Mouse (Mus musculus): ENCODE measurements around the gene Igfals.

The Igfals gene

DNA sequence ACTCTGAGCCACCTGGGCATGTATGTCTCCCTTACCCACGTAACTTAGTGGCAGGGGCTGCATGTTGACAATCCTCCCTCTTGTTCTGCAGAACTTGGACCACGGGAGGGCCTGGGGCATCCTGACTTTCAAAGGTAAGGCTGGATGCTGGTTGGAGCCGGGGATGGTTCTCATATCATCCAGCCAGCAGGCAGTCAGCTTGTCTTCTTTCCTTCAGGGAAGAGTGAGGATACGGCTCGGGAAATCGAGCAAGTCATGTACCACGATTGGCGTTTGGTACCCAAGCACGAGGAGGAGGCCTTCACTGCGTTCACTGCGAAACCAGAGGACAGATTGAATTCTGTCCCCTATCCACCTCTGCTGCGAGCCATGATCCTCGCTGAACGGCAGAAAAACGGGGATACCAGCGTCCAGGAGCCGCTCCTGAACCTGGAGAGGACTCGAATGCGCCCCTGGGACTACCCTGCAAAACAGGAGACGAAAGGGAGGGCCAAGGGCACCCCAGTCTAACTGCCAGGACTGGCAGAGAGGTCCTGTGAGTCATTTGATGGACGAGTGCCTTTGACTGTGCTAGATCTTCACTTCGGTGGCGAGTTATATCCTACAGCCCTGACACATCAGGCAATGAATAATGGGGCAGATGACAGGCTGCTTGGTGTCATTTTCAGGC lies 29.9 kb downstream of the Igfals start:
- no peak for DNase-seq

DNA sequence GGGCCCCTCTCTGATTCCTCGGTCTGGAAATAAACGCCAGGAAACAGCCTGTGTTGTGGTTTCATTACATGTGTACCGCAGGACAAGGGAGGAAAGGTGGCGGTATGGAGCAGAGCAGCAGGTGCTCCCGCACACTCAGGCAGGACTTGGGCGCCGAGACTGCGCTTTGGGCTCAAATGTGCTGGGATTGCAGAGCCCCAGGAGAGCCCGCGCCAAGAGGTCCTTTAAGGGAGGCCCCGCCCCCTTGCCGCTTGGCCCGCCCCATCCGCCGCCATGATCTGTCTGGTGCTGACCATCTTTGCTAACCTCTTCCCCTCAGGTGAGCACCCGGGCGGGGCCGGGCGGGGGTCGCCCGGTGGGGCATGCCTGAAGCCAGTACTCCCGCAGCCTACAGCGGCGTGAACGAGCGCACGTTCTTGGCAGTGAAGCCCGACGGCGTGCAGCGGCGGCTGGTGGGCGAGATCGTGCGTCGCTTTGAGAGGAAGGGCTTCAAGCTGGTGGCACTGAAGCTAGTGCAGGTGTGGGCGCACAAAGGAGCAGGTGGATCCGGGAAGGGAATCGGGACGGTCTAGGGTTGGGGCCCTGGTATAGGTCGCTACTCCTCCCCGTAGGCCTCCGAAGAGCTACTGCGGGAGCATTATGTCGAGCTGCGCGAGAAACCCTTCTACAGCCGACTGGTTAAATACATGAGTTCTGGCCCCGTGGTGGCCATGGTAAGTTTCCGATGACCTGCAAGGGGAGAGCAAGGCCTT lies 30.6 kb downstream of the Igfals start, which contains the start of gene Nme3:
Gene Nme3 (plus strand): TSS at position 260 of the 752 bp plus-strand sequence.
- DNase-seq = peak; percentile 75

DNA sequence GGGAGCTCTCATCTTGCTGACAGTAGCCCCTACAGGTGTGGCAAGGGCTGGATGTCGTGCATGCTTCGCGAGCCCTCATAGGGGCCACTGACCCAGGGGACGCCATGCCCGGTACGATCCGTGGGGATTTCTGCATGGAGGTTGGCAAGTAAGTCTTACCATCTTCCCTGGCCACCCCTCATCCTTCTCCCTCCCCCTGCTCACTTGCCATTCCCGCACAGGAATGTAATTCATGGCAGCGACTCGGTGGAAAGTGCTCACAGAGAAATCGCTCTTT lies 31.1 kb downstream of the Igfals start:
- DNase-seq = no peak

DNA sequence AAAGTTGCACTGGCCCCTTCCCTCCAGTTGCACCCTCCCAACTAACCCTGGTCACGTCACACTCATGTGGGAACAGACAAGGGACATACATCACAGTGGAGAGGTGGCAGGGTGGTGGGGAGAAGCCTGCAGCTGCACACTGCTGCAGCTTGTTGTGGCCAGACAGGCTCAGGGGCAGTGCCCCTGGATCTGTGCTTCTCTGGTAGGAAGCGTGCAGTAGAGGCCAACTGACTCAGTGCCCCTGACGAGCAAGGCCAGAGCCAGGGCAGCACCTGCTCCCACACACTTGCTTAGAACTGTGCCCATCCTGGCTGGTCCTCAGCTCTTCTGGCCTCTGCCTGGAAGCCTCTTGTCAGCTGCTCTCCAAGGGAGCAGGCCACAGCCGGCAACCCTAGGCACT lies 31.8 kb downstream of the Igfals start:
- DNase-seq = no peak

DNA sequence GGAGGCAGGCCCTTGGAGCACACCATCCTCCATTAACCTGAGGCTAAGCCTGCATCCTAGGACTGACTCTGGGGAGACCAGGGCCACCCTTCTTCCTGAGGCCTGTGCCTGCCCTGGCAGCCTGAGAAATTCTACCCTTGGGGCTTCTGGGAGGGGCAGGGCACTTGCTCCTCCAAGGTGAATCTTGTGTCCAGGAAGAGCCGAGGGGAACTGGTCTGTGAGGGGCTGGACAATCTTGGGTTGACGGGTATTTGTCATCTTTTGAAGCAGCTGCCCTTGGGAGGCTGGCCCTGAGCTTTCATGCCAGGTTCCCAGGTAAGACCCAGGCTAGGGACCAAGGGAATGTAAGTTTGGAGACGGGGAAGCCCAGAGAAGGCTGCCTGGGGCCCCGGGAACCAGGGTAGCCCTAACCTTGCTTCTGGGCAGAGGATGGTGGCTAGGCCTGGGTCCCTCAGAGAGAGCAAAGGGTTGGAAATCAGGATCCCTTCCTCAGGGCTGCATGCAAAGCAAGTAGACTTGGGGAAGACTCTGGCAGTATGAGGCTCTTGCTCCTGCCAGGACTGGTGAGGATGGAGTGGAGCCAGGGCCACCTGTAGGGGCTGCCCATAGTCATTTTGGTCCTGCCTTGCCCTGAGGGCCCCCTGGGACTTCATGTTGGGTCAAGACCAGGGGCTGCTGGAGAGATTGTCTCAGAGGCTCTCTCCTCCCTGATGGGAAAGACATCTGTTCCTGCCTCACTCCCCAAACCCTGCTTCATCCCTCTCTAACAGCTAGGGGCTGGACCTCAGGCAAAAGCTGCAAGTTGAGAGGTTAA lies 32.5 kb downstream of the Igfals start:
- DNase-seq = no peak

DNA sequence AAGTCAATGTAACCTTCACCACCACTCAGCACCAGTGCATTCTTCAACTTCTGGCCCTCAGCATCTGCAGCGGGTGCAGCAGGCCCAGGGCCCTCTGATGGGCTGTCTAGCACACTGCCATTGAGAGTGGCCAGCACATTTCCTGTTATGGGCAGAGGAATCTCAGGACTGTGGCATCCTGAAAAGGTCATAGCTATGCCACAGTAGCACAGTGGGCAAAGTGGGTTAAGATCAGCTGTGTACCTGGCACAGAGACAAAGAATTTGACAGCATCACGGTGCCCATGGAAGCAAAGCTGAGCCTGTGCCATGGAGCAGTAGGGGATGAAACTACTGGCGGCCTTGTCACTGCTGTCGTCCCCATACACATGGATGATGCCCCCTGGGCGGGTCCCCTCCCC lies 33.4 kb downstream of the Igfals start:
- no peak for DNase-seq

DNA sequence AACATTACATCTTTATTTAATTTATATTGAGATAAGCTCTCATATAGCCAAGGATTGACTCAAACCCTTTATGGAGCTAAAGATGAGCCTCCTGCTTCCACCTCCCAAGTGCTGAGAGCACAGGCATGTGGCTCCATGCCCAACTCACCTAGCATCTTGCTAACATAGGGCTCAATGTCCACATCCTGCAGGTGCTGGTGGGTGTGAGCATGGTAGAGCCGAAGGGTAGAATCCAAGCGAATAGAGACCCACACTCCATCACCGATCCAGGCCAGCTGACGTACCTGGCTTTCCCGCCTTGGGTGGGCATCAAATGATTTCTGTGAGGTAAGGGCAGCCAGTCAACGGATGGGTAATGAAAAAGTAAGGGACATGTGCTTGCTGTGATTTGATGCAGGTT lies 34.2 kb downstream of the Igfals start:
- DNase-seq = no peak

DNA sequence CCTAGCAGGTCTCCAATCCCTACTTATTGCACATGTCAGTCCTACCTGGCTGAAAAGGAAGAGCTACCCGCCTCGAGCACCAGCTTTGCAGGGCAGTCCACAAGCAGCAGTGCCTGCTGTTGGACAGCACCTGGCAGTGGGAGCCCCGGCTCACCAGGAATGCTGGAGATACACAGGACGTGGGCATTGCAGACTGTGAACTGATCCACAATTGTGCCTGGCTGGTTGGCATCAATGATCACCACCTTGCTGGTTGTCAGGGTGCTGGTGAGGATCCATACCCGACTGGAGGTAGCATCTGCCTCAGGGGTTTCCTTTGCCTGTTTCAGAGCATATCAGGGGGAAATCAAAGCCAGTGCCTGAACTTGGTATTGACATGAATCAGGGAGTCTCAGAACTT lies 36.3 kb downstream of the Igfals start:
- DNase-seq = no peak

DNA sequence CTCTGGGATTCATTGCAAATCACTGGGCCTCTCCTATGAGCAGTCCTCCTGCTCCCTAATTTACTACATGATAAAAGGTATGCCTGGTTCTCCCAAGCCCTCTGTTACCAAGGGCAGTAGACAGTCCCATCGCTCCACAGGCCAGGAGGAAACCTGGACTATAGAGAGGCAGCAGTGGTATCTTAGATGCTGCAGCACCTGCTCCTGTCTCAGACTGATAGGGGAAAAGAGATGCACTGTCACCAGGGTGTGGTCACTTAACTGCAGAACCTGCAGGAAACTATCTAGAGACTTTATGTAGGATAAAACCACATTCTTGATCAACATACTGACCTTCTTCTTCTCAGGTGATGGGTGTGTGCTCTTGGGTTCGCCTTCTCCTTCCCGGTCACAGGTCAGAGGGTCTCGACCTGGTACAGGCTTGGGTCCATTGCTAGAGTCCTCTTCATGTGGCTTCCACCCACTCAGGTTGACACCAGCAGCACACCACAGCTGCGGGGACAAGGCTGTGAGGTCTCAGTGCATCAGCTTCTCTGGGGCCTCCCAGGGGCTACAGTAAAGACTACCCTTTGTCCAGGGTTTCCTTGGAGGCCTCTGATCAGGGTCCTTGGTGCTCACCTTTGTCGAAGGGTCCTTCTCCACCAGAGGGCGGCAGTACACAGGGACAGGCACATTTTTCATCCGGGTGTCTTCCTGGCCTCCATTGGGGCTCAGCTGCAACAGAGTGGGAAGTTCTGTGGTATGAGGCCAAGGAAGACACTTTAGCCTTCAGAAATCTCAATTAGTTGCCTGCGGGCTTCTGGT lies 37.1 kb downstream of the Igfals start:
- no peak for DNase-seq

DNA sequence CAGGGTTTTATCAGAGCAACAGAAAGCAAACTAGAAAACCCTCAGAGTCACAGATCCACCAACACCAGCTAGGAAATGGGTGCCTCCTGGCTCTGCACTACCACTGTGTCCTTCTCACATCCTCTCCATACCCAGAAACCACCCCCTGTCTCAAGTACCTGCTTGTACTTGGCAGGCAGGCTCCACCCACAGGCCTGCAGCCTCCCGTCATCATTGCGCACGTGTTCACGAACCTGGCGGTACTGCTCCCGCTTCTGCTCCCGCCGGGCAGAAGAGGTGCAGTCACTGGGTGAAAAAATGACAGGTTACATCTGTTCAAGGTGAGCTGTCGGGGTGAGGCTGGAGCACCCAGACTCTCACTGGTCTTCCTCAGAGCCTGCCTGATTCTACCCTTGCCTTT lies 38.0 kb downstream of the Igfals start:
- no peak for DNase-seq

DNA sequence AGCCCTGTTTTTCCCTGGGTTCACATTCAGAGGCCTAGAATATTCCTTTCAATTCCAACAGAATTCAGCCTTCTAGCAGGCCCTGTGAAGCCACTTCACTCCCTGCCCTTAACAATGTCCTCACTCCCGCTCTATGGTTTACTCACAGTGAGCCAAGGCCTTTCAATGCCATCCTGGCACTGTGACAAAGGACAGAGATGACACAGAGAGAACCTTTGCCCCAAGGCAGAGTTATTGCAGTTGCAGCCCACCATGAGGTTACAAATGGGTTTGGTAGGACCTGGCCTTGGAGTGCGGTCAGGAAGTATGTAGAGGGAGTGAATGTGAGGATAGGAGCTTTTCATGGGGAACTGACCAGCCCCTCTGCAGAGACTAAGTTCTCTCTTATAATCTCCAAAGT lies 41.8 kb downstream of the Igfals start:
- no peak for DNase-seq

DNA sequence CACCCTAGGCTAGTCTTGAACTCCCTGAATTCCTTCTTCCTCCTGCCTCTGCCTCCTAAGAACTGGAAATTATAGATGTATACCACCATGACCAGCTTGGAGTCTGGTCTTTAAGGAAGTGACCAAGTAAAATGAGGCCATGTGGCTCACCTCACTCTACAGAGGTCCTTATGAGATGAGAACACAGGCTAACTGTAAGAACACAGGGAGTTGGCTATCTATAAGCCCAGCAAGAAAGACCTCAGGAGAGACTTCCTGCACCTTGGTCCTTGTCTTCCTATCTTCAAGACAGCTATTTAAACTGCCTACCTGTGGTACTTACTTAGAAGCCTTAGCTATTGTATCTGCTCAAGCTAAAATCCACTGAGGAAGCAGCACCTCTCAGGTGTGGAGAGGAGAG lies 48.2 kb downstream of the Igfals start:
- no peak for DNase-seq

DNA sequence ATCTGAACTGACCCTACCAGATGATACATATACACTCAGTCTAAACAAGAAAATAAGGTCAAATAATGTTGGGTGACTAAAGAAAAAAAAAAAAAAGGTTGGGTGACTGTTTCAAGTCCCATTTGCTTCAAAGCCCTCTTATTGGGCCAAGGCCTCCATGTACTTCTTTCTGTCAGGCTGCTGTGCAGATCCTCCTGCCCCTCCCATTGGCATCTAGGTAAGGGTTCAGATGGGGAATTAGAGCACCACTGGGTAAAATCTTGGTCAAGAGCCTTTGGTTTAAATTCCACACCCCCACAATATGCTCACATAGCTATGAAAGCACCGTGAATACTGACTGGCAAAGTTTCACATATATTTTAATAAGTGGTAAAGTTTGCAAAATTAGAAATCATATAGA lies 57.4 kb downstream of the Igfals start:
- no peak for DNase-seq

DNA sequence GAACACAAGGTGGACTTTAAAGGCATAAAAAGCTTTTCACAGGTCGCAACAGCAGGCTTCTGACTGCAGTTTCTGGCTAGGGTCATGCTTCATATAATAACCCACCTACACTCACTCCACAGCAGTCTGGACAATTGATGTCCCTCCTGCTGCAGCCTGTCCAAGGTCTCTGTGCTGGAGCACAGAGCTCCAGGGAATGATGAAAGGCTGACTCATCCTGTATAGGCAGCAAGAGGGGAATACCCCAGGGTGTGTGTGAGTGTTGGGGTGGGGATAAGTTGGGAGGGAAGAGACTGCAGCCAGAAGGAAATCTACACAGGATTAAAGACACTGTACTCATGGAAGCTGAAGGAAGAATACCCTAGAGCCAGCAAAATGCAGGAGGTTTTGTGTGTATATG lies 63.7 kb downstream of the Igfals start:
- DNase-seq = no peak
